Mouse (Mus musculus): Measurements from ENCODE around the gene 1700001O22Rik. TPM values are rescaled to one million over a fixed set of nuclear protein-coding genes. Genes with fewer than 3 reads are reported as not detected.

Gene 1700001O22Rik
- polyA plus RNA-seq, 1 experiment from 2014 or later, result 2.4 TPM

GRCm38 (mm10) chr2:30808296-30808655, 4.8 kb upstream of the 1700001O22Rik start:
- Histone ChIP-seq H3K27me3 (peaks cover 2% of the 10 kb centered on the region; the same call in 1 of the 2 replicates), H3K9me3 (no peaks in the 10 kb centered on the region), H3K36me3 (peaks cover 16% of the 10 kb centered on the region), H3K4me3 (peak overlapping the region; percentile 63), H3K9ac (peak overlapping the region; percentile 69), H3K27ac (peak overlapping the region; percentile 80), H3K4me2 (peak overlapping the region; percentile 68), H3K4me1 (peaks cover 22% of the 10 kb centered on the region)
- ATAC-seq (ENCODE audit: insufficient number of reproducible peaks, low FRiP score, low TSS enrichment, low read depth), result no peak
- 2% methylated on average over 10 of the region's 10 CpGs for WGBS

- H3K9ac ChIP-seq, result peak within 1 kb of the TSS; percentile 69
- peak within 1 kb of the TSS; percentile 80 for H3K27ac ChIP-seq
- H3K27me3 ChIP-seq, result peaks cover 7% of the 10 kb centered on the region; the same call in 1 of the 2 replicates
- H3K9me3 ChIP-seq, result no peaks in the 10 kb centered on the region
- WGBS, result under 1% methylated on average over 44 of the region's 44 CpGs
- peak; percentile 99 for ATAC-seq (ENCODE audit: insufficient number of reproducible peaks, low FRiP score, low TSS enrichment, low read depth)
- peak within 1 kb of the TSS; percentile 68 for H3K4me2 ChIP-seq
- H3K4me3 ChIP-seq, result peak within 1 kb of the TSS; percentile 63
- H3K36me3 ChIP-seq, result peaks cover 11% of the 10 kb centered on the region; the same call in 1 of the 2 replicates
- H3K4me1 ChIP-seq, result peaks cover 22% of the 10 kb centered on the region
These were observed 4.3 kb upstream of the 1700001O22Rik start, which contains the start of gene Ntmt1 for GRCm38 (mm10) chr2:30807648-30808295. TSS of gene Ntmt1 (plus strand) at chr2:30807826.

GRCm38 (mm10) chr2:30807147-30807647, 3.7 kb upstream of the 1700001O22Rik start:
- Histone ChIP-seq H3K4me2 (peak overlapping the region; percentile 68), H3K36me3 (0 out of 2 replicates have a peak, but pooled peaks cover 6% of the 10 kb centered on the region), H3K4me1 (peaks cover 22% of the 10 kb centered on the region), H3K4me3 (peak overlapping the region; percentile 63), H3K27ac (peak overlapping the region; percentile 79), H3K9ac (peak overlapping the region; percentile 53), H3K27me3 (peaks cover 11% of the 10 kb centered on the region), H3K9me3 (no peaks in the 10 kb centered on the region)
- 6% methylated on average over 28 of the region's 28 CpGs for WGBS
- ATAC-seq (ENCODE audit: insufficient number of reproducible peaks, low FRiP score, low TSS enrichment, low read depth), result 0 out of 2 replicates have a peak, but pooled peaks have one; percentile 0

GRCm38 (mm10) chr2:30805983-30806382, 2.5 kb upstream of the 1700001O22Rik start:
- H3K9me3 ChIP-seq, result no peaks in the 10 kb centered on the region
- peaks cover 34% of the 10 kb centered on the region for H3K4me1 ChIP-seq
- 0 out of 2 replicates have a peak, but pooled peaks cover 6% of the 10 kb centered on the region for H3K36me3 ChIP-seq
- peaks cover 22% of the 10 kb centered on the region for H3K27me3 ChIP-seq
- no peak overlapping the region for H3K27ac ChIP-seq
- no peak overlapping the region for H3K9ac ChIP-seq
- no peak overlapping the region for H3K4me2 ChIP-seq
- WGBS, result 98% methylated on average over 2 of the region's 2 CpGs
- no peak overlapping the region for H3K4me3 ChIP-seq
- ATAC-seq (ENCODE audit: insufficient number of reproducible peaks, low FRiP score, low TSS enrichment, low read depth), result no peak

- no peaks in the 10 kb centered on the region for H3K9me3 ChIP-seq
- peak overlapping the region; percentile 49 for H3K4me3 ChIP-seq
- ATAC-seq (ENCODE audit: insufficient number of reproducible peaks, low FRiP score, low TSS enrichment, low read depth), result no peak
- H3K27me3 ChIP-seq, result peaks cover 27% of the 10 kb centered on the region
- peak overlapping the region; percentile 47 for H3K9ac ChIP-seq
- no peak overlapping the region for H3K27ac ChIP-seq
- H3K36me3 ChIP-seq, result no peaks in the 10 kb centered on the region
- peaks cover 27% of the 10 kb centered on the region for H3K4me1 ChIP-seq
- H3K4me2 ChIP-seq, result peak overlapping the region; percentile 97
- WGBS, result under 1% methylated on average over 76 of the region's 77 CpGs
These were observed 2.2 kb downstream of the 1700001O22Rik start for GRCm38 (mm10) chr2:30801067-30801852.

- Histone ChIP-seq H3K4me3 (peak overlapping the region; percentile 49), H3K36me3 (no peaks in the 10 kb centered on the region), H3K27ac (no peak overlapping the region), H3K27me3 (peaks cover 27% of the 10 kb centered on the region), H3K4me1 (peaks cover 33% of the 10 kb centered on the region), H3K9me3 (no peaks in the 10 kb centered on the region), H3K9ac (no peak overlapping the region), H3K4me2 (peak overlapping the region; percentile 97)
- ATAC-seq (ENCODE audit: insufficient number of reproducible peaks, low FRiP score, low TSS enrichment, low read depth), result no peak
- 27% methylated on average over 7 of the region's 7 CpGs for WGBS
These were observed 2.8 kb downstream of the 1700001O22Rik start for GRCm38 (mm10) chr2:30800671-30801066.

- 79% methylated on average over 3 of the region's 3 CpGs for WGBS
- H3K4me3 ChIP-seq, result no peak overlapping the region
- H3K4me1 ChIP-seq, result peaks cover 40% of the 10 kb centered on the region
- no peak overlapping the region for H3K4me2 ChIP-seq
- no peak overlapping the region for H3K27ac ChIP-seq
- peaks cover 27% of the 10 kb centered on the region for H3K27me3 ChIP-seq
- no peaks in the 10 kb centered on the region for H3K9me3 ChIP-seq
- no peak overlapping the region for H3K9ac ChIP-seq
- ATAC-seq (ENCODE audit: insufficient number of reproducible peaks, low FRiP score, low TSS enrichment, low read depth), result no peak
- no peaks in the 10 kb centered on the region for H3K36me3 ChIP-seq
These were observed 4.0 kb downstream of the 1700001O22Rik start for GRCm38 (mm10) chr2:30799456-30799855.

GRCm38 (mm10) chr2:30796382-30796781, 7.1 kb downstream of the 1700001O22Rik start:
- H3K4me2 ChIP-seq, result peak overlapping the region; percentile 47
- peak overlapping the region; percentile 72 for H3K27ac ChIP-seq
- peaks cover 8% of the 10 kb centered on the region; the same call in 1 of the 2 replicates for H3K27me3 ChIP-seq
- peak; percentile 58 for ATAC-seq (ENCODE audit: insufficient number of reproducible peaks, low FRiP score, low TSS enrichment, low read depth)
- H3K4me3 ChIP-seq, result peak overlapping the region; percentile 19
- no peak overlapping the region for H3K9ac ChIP-seq
- H3K36me3 ChIP-seq, result no peaks in the 10 kb centered on the region
- no peaks in the 10 kb centered on the region for H3K9me3 ChIP-seq
- 3% methylated on average over 11 of the region's 11 CpGs for WGBS
- H3K4me1 ChIP-seq, result peaks cover 42% of the 10 kb centered on the region

GRCm38 (mm10) chr2:30795889-30796275, 7.6 kb downstream of the 1700001O22Rik start:
- Histone ChIP-seq H3K9me3 (no peaks in the 10 kb centered on the region), H3K4me1 (peaks cover 39% of the 10 kb centered on the region), H3K27me3 (peaks cover 5% of the 10 kb centered on the region; the same call in 1 of the 2 replicates), H3K4me2 (peak overlapping the region; percentile 47), H3K27ac (peak overlapping the region; percentile 72), H3K36me3 (no peaks in the 10 kb centered on the region), H3K4me3 (peak overlapping the region; percentile 19; the same call in 1 of the 2 replicates), H3K9ac (no peak overlapping the region)
- no peak for ATAC-seq (ENCODE audit: insufficient number of reproducible peaks, low FRiP score, low TSS enrichment, low read depth)
- 52% methylated on average over 5 of the region's 5 CpGs for WGBS

- ATAC-seq (ENCODE audit: insufficient number of reproducible peaks, low FRiP score, low TSS enrichment, low read depth), result no peak
- Histone ChIP-seq H3K9ac (0 out of 2 replicates have a peak overlapping the region, but pooled peaks have one; percentile 20), H3K9me3 (no peaks in the 10 kb centered on the region), H3K36me3 (no peaks in the 10 kb centered on the region), H3K27ac (peak overlapping the region; percentile 71), H3K4me2 (peak overlapping the region; percentile 71; the same call in 1 of the 2 replicates), H3K4me1 (peaks cover 38% of the 10 kb centered on the region), H3K27me3 (0 out of 2 replicates have a peak, but pooled peaks cover under 1% of the 10 kb centered on the region), H3K4me3 (peak overlapping the region; percentile 44; the same call in 1 of the 2 replicates)
- WGBS, result 61% methylated on average over 7 of the region's 7 CpGs
These were observed 8.1 kb downstream of the 1700001O22Rik start for GRCm38 (mm10) chr2:30795271-30795888.

Measured in limb, embryonic 15.5 days (tissue).